Mouse (Mus musculus) G1E-ER4 (cell line): ENCODE measurements around the gene C1galt1c1. TPM values are rescaled to one million over a fixed set of nuclear protein-coding genes. Genes with fewer than 3 reads are reported as not detected.

Experiments
- GATA1 ChIP-seq: IDR thresholded peaks from one replicate; pipeline ENCODE4 v1.8.0; 2012; ENCODE audit warnings: low read length, inconsistent platforms
- polyA plus RNA-seq: library from polyadenylated mRNA; stranded (reverse); fragments of >175 nt; gene quantifications from 2 replicates; pipeline ENCODE4 v1.2.3, GENCODE M21; 2012

The C1galt1c1 gene
- polyA plus RNA-seq, 1 experiment: 0.28 TPM

DNA sequence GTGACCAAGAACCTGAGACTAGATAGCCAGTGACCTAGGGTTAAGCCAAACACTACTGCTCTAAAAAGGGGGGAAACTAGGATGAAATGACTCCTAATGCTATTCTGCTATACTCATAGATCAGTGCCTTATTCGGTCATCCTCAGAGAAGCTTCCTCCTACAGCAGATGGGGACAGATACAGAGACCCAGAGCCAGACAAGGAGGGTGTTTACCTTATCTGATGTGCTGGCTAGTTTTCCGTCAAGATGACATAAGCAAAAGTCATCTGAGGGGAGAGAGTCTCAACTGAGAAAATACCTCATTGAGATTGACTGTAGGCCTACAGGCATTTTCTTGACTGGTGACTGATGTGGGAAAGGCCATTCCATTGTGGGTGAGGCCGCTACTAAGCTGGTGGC is 43.1 kb downstream of the C1galt1c1 start:
- peak; percentile 81 for TF ChIP-seq GATA1

DNA sequence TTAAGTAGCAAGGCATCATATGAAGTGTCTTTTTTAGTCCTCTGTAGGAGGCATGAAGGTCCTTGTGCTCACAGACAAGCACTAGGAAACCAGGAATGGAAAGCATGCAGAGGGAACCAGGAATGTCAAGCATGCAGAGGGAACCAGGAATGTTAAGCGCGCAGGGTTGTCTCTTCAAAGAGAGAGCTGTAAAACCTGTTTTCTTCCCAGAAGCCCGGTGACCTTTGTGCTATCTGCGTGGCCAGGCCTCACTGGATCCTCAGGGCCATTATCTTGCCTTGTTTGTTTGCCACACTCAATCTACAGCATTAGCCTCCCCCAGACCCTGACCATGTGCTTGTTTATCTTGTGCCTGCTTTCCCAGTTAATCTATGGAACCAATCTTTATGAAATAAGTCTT is 45.1 kb downstream of the C1galt1c1 start:
- no peak for TF ChIP-seq GATA1

DNA sequence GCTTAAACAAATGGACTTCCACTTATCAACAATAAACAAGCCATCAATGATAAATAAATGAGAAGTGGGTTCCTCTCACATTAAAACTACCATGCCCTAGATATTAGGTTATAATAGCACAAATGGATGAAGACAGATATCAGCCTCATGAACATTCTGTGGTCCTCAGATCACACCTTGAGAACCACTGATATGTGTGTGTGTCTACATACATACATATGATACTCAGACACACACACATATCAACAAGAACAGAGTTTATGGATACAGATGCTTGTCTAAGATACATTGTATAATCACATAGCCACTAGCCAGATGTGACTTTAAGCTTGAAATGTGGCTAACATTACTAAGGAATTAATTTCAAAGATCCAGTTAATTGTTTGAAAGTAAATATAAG is 51.6 kb downstream of the C1galt1c1 start:
- no peak for TF ChIP-seq GATA1

DNA sequence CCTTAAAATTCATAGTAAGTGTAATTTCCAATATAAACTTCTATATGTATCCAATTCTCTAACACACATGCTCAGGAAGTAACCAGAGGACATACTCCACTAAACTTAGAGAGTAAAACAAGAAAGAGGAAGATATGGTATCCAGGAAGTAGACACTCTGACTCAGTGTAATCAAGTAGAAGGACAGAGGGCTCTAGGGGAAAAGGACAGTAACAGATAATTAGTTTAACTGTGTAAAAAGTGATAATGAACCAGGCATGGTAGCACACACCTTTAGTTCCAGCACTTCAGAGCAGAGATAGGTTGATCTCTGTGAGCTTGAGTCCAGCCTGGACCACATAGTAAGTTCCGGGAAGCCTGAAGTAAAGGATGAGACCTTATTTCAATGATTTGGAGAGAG is 53.7 kb downstream of the C1galt1c1 start:
- TF ChIP-seq GATA1: no peak

Other genes starting within 250 kb of the C1galt1c1 start
- 5.8 and 8.4 TPM in 2 replicates for gene Lamp2, start 178.6 kb downstream of the C1galt1c1 start, polyA plus RNA-seq
- gene Cul4b, start 58.9 kb downstream of the C1galt1c1 start, polyA plus RNA-seq: 7.6 and 9.9 TPM in 2 replicates
- gene Mcts1, start 34.5 kb downstream of the C1galt1c1 start, polyA plus RNA-seq: 0.43 and 1.4 TPM in 2 replicates
- not detected in 2 replicates for gene 6030498E09Rik, start 137.6 kb upstream of the C1galt1c1 start, polyA plus RNA-seq